Mouse (Mus musculus) embryo, embryonic 10.5 days (tissue): Measurements from ENCODE around the gene Tas2r124.

Experiments used
- DNase-seq: peaks from one replicate; pipeline ENCODE4 v3.0.0-alpha.2; 2015; ENCODE audit warnings: low spot score

The Tas2r124 gene

DNA sequence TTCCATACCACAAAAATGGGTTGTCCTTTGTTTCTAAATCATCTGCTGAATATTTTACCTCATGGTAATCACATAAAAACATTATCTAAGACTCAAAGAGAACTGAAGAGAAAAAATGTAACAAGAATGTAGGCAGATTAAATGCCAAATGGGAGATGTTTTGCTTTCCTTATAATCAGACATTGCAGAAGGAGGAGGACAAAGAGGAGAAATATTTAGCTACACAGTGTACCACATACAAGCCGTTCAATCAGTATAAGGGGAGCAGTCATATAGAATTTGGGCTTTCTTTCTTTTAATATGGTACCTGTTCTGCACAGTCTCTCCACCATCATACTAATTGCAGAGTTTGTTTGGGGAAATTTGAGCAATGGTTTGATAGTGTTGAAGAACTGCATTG, at the start of gene Tas2r124:
Gene Tas2r124 (plus strand): TSS at position 301 of the 400 bp plus-strand sequence.
- DNase-seq: no peak

DNA sequence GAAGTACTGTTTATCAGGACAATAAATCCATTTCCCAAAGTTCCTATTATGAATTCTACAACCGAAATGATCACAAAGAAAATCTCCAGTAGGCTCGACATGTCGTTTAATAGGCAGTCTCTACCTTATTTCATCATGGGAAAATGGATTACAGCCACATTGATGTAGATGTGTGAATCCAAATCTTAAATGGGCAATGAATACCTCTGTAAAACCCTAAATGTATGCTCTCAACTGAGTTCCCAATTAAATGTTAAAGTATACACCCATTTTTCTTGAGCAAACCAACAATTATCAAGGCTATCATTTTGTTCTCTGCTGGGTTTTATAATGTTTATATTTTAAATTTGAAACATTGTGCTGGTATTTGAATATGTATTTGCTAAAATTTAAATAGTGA, 42.7 kb upstream of the Tas2r124 start, which contains the start of gene Tas2r122:
Gene Tas2r122 (minus strand): TSS at position 101 of the 400 bp plus-strand sequence.
- DNase-seq: no peak

DNA sequence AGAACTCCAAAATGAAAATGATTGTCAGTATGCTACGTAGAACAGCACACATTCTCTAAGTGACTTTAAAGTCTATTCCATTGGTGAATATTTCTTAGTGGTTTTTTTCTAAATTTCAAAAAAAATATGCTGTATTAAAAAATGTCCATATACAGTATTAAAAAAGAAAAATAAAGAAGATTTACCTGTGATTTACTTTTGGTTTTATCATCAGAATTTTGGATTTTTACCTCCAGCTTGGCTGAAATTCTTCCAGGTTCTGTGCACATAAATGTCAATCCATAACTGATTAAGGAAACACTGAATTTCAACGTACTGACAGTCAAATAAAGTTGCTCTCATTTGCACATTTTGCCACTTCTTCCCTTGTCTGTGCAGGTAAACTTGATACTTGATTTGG, 16.6 kb upstream of the Tas2r124 start, which contains the start of gene Tas2r115:
Gene Tas2r115 (minus strand): TSS at position 101 of the 400 bp plus-strand sequence.
- no peak for DNase-seq

DNA sequence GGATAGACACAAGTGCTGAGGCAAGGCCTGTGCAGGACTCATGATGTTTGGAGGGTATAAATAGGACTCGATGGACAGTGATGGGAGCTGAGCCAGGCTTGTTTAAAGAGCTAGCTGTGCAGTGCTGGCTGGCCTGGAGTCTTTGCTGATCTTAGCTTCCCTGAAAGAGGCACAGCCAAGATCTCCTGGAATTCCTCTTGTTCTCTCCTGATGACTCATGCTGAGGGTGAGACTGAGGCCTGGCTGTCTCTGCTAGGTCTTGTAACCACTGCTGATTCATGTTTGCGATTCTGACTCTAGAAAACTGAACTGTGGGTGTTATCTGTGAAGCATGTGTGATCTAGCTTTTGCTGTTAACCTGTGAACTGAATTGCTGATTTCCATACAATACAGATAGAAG, 4.3 kb upstream of the Tas2r124 start:
- DNase-seq: no peak

- no peak for DNase-seq
These were observed 7.3 kb downstream of the Tas2r124 start, which contains the start of gene Tas2r102 for GRCm38 (mm10) chr6:132761831-132762230. Gene Tas2r102 (plus strand): TSS chr6:132762131.

GRCm38 (mm10) chr6:132778062-132778461, 23.5 kb downstream of the Tas2r124 start, which contains the start of gene Tas2r136:
Gene Tas2r136 (minus strand): TSS chr6:132778162.
- no peak for DNase-seq

- peak; percentile 82 for DNase-seq
These were observed 40.9 kb downstream of the Tas2r124 start for GRCm38 (mm10) chr6:132795393-132795792.

DNA sequence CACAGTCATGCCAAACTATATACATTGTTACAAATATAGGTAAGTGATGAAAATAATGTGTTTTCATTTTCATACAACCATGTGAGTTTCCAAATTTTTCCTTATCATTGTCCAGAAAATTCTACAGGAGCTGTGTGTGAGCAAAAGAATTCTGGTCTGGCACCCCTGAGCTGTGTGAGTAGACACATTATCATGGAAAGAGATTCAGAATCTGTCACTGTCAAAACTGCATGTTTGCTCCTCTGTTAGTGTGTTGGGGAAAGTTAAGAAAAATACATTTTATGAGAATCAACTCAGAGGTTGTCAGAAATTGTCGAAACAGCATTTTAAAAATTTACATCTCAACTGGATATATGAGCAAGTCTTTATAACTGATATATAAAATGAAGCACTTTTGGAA, 48.0 kb downstream of the Tas2r124 start, which contains the start of gene Tas2r117:
Gene Tas2r117 (plus strand): TSS at position 301 of the 400 bp plus-strand sequence.
- DNase-seq: no peak
